Mouse (Mus musculus) liver, adult 2 months (tissue): ENCODE data around the gene Ms4a15. TPM values are rescaled to one million over a fixed set of nuclear protein-coding genes. Genes with fewer than 3 reads are reported as not detected.

Experiments used
- DNase-seq: peaks from one replicate; pipeline ENCODE4 v3.0.0-alpha.2; 2011; ENCODE audit warnings: low read depth, low spot score; ENCODE audit errors: extremely low read depth
- H3K27ac ChIP-seq: fragments of 200-500 bp; replicated peaks from 2 replicates; pipeline ENCODE4 v1.5.1; 2012; ENCODE audit warnings: low read depth, mild to moderate bottlenecking, control low read depth, inconsistent platforms, low read length; ENCODE audit not compliant: insufficient read depth
- H3K27me3 ChIP-seq: fragments of 200-500 bp; 2 replicates; pipeline ENCODE4 v1.6.1; 2012; ENCODE audit warnings: mild to moderate bottlenecking, moderate library complexity, low read length, inconsistent platforms; ENCODE audit not compliant: control insufficient read depth, insufficient read depth
- H3K36me3 ChIP-seq: fragments of 200-500 bp; 2 replicates; pipeline ENCODE4 v1.6.1; 2012; ENCODE audit warnings: low read length, inconsistent platforms; ENCODE audit not compliant: control insufficient read depth, insufficient read depth
- H3K4me1 ChIP-seq: fragments of 200-500 bp; 2 replicates; pipeline ENCODE4 v1.6.1; 2011; ENCODE audit warnings: low read length; ENCODE audit not compliant: control insufficient read depth, insufficient read depth
- H3K4me3 ChIP-seq: fragments of 200-500 bp; 2 replicates; pipeline ENCODE4 v1.5.1; 2011; ENCODE audit warnings: low read depth, mild to moderate bottlenecking, control low read depth, low read length, moderate library complexity; ENCODE audit not compliant: insufficient read depth
- H3K79me2 ChIP-seq: fragments of 200-500 bp; 2 replicates; pipeline ENCODE4 v1.6.1; 2012; ENCODE audit warnings: inconsistent platforms, mild to moderate bottlenecking, low read length, moderate library complexity; ENCODE audit not compliant: control insufficient read depth, insufficient read depth
- H3K9ac ChIP-seq: fragments of 200-500 bp; 2 replicates; pipeline ENCODE4 v1.6.1; 2012; ENCODE audit warnings: low read depth, mild to moderate bottlenecking, control low read depth, inconsistent platforms, low read length
- CTCF ChIP-seq: fragments of 200-500 bp; IDR thresholded peaks from 2 replicates; pipeline ENCODE4 v1.5.1; 2011; ENCODE audit warnings: low read depth, low read length, control low read depth
- POLR2A ChIP-seq: fragments of 200-500 bp; IDR thresholded peaks from 2 replicates; pipeline ENCODE4 v1.6.1; 2011; ENCODE audit warnings: low read length, control low read depth; ENCODE audit not compliant: insufficient read depth; ENCODE audit errors: extremely low read depth
- WGBS: fragments of 180-500 bp; shearing (Covaris S2); methylation state at CpG from one replicate; pipeline ENCODE4 v1.1.7; 2018; 5-methylcytosine and 5-hydroxymethylcytosine counted together
- polyA plus RNA-seq: library from polyadenylated mRNA; depleted of rRNA; stranded (reverse); fragments of >200 nt; gene quantifications from 2 replicates; pipeline ENCODE4 v1.2.3, GENCODE M21; 2012
- total RNA-seq: library from RNA; depleted of rRNA; stranded (reverse); fragments of >200 nt; gene quantifications from 2 replicates; pipeline ENCODE4 v1.2.3, GENCODE M21; 2014

Ms4a15 gene
- total and polyA plus RNA-seq, 2 experiments: not detected

GRCm38 (mm10) chr19:10959085-10959977 is 33.7 kb downstream of the Ms4a15 start:
- peak; percentile 62 for DNase-seq
- 30% methylated on average over 11 of the region's 11 CpGs for WGBS
- Histone ChIP-seq H3K27me3 (no peaks in the 10 kb centered on the region), H3K4me3 (no peak overlapping the region), H3K79me2 (no peaks in the 10 kb centered on the region), H3K9ac (no peak overlapping the region), H3K4me1 (no peaks in the 10 kb centered on the region), H3K27ac (no peak overlapping the region), H3K36me3 (no peaks in the 10 kb centered on the region)
- TF ChIP-seq POLR2A (no peak), CTCF (peak; percentile 62)

- no peaks in the 10 kb centered on the region for H3K36me3 ChIP-seq
- TF ChIP-seq POLR2A: no peak
- no peak for TF ChIP-seq CTCF
- no peak overlapping the region for H3K27ac ChIP-seq
- H3K27me3 ChIP-seq: no peaks in the 10 kb centered on the region
- H3K4me1 ChIP-seq: peaks cover 8% of the 10 kb centered on the region
- WGBS: 71% methylated on average over 11 of the region's 11 CpGs
- no peak overlapping the region for H3K9ac ChIP-seq
- no peak for DNase-seq
- no peak overlapping the region for H3K4me3 ChIP-seq
- peaks cover 8% of the 10 kb centered on the region; the same call in 1 of the 2 replicates for H3K79me2 ChIP-seq
Observed at GRCm38 (mm10) chr19:10952021-10952939, 40.8 kb downstream of the Ms4a15 start.

GRCm38 (mm10) chr19:10949558-10949957 is 43.5 kb downstream of the Ms4a15 start:
- H3K4me3 ChIP-seq: no peak overlapping the region
- peak; percentile 28 for DNase-seq
- TF ChIP-seq POLR2A (no peak), CTCF (no peak)
- H3K27me3 ChIP-seq: no peaks in the 10 kb centered on the region
- 26% methylated on average over 9 of the region's 9 CpGs for WGBS
- H3K9ac ChIP-seq: no peak overlapping the region; the same call in 1 of the 2 replicates
- H3K36me3 ChIP-seq: peaks cover 3% of the 10 kb centered on the region; the same call in 1 of the 2 replicates
- peak overlapping the region; percentile 7; the same call in 1 of the 2 replicates for H3K27ac ChIP-seq
- peaks cover 9% of the 10 kb centered on the region for H3K4me1 ChIP-seq
- peaks cover 8% of the 10 kb centered on the region; the same call in 1 of the 2 replicates for H3K79me2 ChIP-seq

GRCm38 (mm10) chr19:10949112-10949511 is 43.9 kb downstream of the Ms4a15 start, which contains the start of gene Ccdc86:
Gene Ccdc86 (minus strand): TSS chr19:10949266.
- TF ChIP-seq POLR2A (peak; percentile 49; the same call in 1 of the 2 replicates), CTCF (no peak)
- Histone ChIP-seq H3K27me3 (no peaks in the 10 kb centered on the region), H3K79me2 (peaks cover 8% of the 10 kb centered on the region; the same call in 1 of the 2 replicates), H3K27ac (peak within 1 kb of the TSS; percentile 7; the same call in 1 of the 2 replicates), H3K9ac (peak within 1 kb of the TSS; percentile 72), H3K4me1 (peaks cover 9% of the 10 kb centered on the region), H3K36me3 (peaks cover 5% of the 10 kb centered on the region; the same call in 1 of the 2 replicates), H3K4me3 (peak within 1 kb of the TSS; percentile 56)
- WGBS: under 1% methylated on average over 30 of the region's 30 CpGs
- peak; percentile 97 for DNase-seq

GRCm38 (mm10) chr19:10948416-10948815 is 44.6 kb downstream of the Ms4a15 start:
- Histone ChIP-seq H3K27ac (no peak overlapping the region), H3K36me3 (peaks cover 5% of the 10 kb centered on the region; the same call in 1 of the 2 replicates), H3K27me3 (no peaks in the 10 kb centered on the region), H3K9ac (peak overlapping the region; percentile 72), H3K4me3 (peak overlapping the region; percentile 56), H3K4me1 (peaks cover 9% of the 10 kb centered on the region), H3K79me2 (peaks cover 8% of the 10 kb centered on the region; the same call in 1 of the 2 replicates)
- no peak for DNase-seq
- WGBS: 1% methylated on average over 20 of the region's 20 CpGs
- TF ChIP-seq POLR2A (no peak), CTCF (no peak)
